Mouse (Mus musculus) kidney, embryonic 16.5 days (tissue): ENCODE data around the gene Gm13090. TPM values are rescaled to one million over a fixed set of nuclear protein-coding genes. Genes with fewer than 3 reads are reported as not detected.

Source experiments
- ATAC-seq: fragments of 200-750 bp; cut with Nextera tagmentation; 2 replicates; pipeline ENCODE4 v1.8.0; 2017; ENCODE audit warnings: moderate TSS enrichment; ENCODE audit not compliant: low FRiP score, low TSS enrichment
- H3K27ac ChIP-seq: fragments of 300-500 bp; sonication (generic); 2 replicates; pipeline ENCODE4 v1.5.1; 2014; ENCODE audit warnings: low read length
- H3K27me3 ChIP-seq: fragments of 300-500 bp; sonication (generic); 2 replicates; pipeline ENCODE4 v1.6.1; 2014; ENCODE audit warnings: low read length, control low read depth, mixed read lengths; ENCODE audit not compliant: insufficient read depth
- H3K36me3 ChIP-seq: fragments of 300-500 bp; sonication (generic); 2 replicates; pipeline ENCODE4 v1.6.1; 2014; ENCODE audit warnings: low read length, control low read depth, mixed read lengths; ENCODE audit not compliant: insufficient read depth
- H3K4me1 ChIP-seq: fragments of 300-500 bp; sonication (generic); 2 replicates; pipeline ENCODE4 v1.6.1; 2014; ENCODE audit warnings: low read length, control low read depth, mixed read lengths; ENCODE audit not compliant: insufficient read depth
- H3K4me2 ChIP-seq: fragments of 300-500 bp; sonication (generic); replicated peaks from 2 replicates; pipeline ENCODE4 v1.6.1; 2014; ENCODE audit warnings: low read depth, low read length
- H3K4me3 ChIP-seq: fragments of 300-500 bp; sonication (generic); 2 replicates; pipeline ENCODE4 v1.5.1; 2014; ENCODE audit warnings: mild to moderate bottlenecking, low read length
- H3K9ac ChIP-seq: fragments of 300-500 bp; sonication (generic); replicated peaks from 2 replicates; pipeline ENCODE4 v1.6.1; 2014; ENCODE audit warnings: low read length
- H3K9me3 ChIP-seq: fragments of 300-500 bp; sonication (generic); 2 replicates; pipeline ENCODE4 v1.6.1; 2016; ENCODE audit warnings: low read length, control low read depth
- WGBS: fragments of 180-500 bp; shearing (Covaris S2); extraction: QIAGEN DNeasy Blood & Tissue Kit; methylation state at CpG from one replicate; pipeline ENCODE4 v1.1.7; 2014; 5-methylcytosine and 5-hydroxymethylcytosine counted together
- polyA plus RNA-seq: library from polyadenylated mRNA; unstranded; fragments of >200 nt; fragmentation: Nextera tagmentation; extraction: Ambion mirVana; gene quantifications from 2 replicates; pipeline ENCODE4 v1.2.1, GENCODE M21; 2015

The Gm13090 gene
- polyA plus RNA-seq, 1 experiment from 2014 or later = not detected

GRCm38 (mm10) chr4:151130756-151131490 is 41.6 kb downstream of the Gm13090 start:
- no peak for ATAC-seq
- 55% methylated on average over 9 of the region's 9 CpGs for WGBS
- Histone ChIP-seq H3K4me2 (no peak overlapping the region), H3K27ac (peak overlapping the region; percentile 69), H3K36me3 (no peaks in the 10 kb centered on the region), H3K27me3 (peaks cover 5% of the 10 kb centered on the region), H3K4me1 (peaks cover 32% of the 10 kb centered on the region), H3K9ac (0 out of 2 replicates have a peak overlapping the region, but pooled peaks have one; percentile 22), H3K9me3 (no peaks in the 10 kb centered on the region), H3K4me3 (no peak overlapping the region)

- no peak overlapping the region for H3K4me2 ChIP-seq
- no peak overlapping the region for H3K27ac ChIP-seq
Measured at GRCm38 (mm10) chr4:151132493-151132892, 43.1 kb downstream of the Gm13090 start.

GRCm38 (mm10) chr4:151133760-151134159 is 44.4 kb downstream of the Gm13090 start:
- Histone ChIP-seq H3K4me1 (peaks cover 23% of the 10 kb centered on the region), H3K9ac (no peak overlapping the region), H3K36me3 (no peaks in the 10 kb centered on the region), H3K27me3 (peaks cover 5% of the 10 kb centered on the region), H3K4me3 (no peak overlapping the region), H3K27ac (no peak overlapping the region), H3K9me3 (no peaks in the 10 kb centered on the region), H3K4me2 (no peak overlapping the region)
- WGBS = 58% methylated on average over 4 of the region's 4 CpGs
- ATAC-seq = no peak

More at GRCm38 (mm10) chr4:151132493-151132892, 43.1 kb downstream of the Gm13090 start:
- H3K4me1 ChIP-seq = peaks cover 30% of the 10 kb centered on the region
- H3K9ac ChIP-seq = no peak overlapping the region
- H3K36me3 ChIP-seq = no peaks in the 10 kb centered on the region
- ATAC-seq = no peak
- 53% methylated on average over 9 of the region's 9 CpGs for WGBS
- H3K4me3 ChIP-seq = no peak overlapping the region
- peaks cover 5% of the 10 kb centered on the region for H3K27me3 ChIP-seq
- H3K9me3 ChIP-seq = no peaks in the 10 kb centered on the region

- Histone ChIP-seq H3K9ac (no peak overlapping the region), H3K4me1 (peaks cover 18% of the 10 kb centered on the region), H3K4me2 (no peak overlapping the region), H3K36me3 (no peaks in the 10 kb centered on the region), H3K27ac (no peak overlapping the region), H3K9me3 (no peaks in the 10 kb centered on the region), H3K4me3 (no peak overlapping the region), H3K27me3 (peaks cover 10% of the 10 kb centered on the region)
- no peak for ATAC-seq
- WGBS = 81% methylated on average over 8 of the region's 8 CpGs
Measured at GRCm38 (mm10) chr4:151135491-151135890, 46.1 kb downstream of the Gm13090 start.

- Histone ChIP-seq H3K27ac (no peak overlapping the region), H3K9ac (no peak overlapping the region), H3K4me3 (no peak overlapping the region), H3K27me3 (peaks cover 19% of the 10 kb centered on the region), H3K4me1 (peaks cover 15% of the 10 kb centered on the region), H3K4me2 (no peak overlapping the region), H3K36me3 (no peaks in the 10 kb centered on the region), H3K9me3 (no peaks in the 10 kb centered on the region)
- 51% methylated on average over 5 of the region's 5 CpGs for WGBS
- ATAC-seq = no peak
Measured at GRCm38 (mm10) chr4:151137701-151138100, 48.3 kb downstream of the Gm13090 start.

GRCm38 (mm10) chr4:151138135-151138534 is 48.8 kb downstream of the Gm13090 start:
- whole genome bisulfite sequencing = 31% methylated on average over 10 of the region's 10 CpGs
- no peak for ATAC-seq
- H3K27me3 ChIP-seq = peaks cover 19% of the 10 kb centered on the region
- no peak overlapping the region for H3K4me2 ChIP-seq
- no peak overlapping the region for H3K4me3 ChIP-seq
- H3K9ac ChIP-seq = no peak overlapping the region
- H3K9me3 ChIP-seq = no peaks in the 10 kb centered on the region
- H3K27ac ChIP-seq = no peak overlapping the region
- H3K36me3 ChIP-seq = no peaks in the 10 kb centered on the region
- H3K4me1 ChIP-seq = peaks cover 14% of the 10 kb centered on the region

GRCm38 (mm10) chr4:151138586-151138985 is 49.2 kb downstream of the Gm13090 start:
- Histone ChIP-seq H3K4me1 (peaks cover 14% of the 10 kb centered on the region), H3K9me3 (no peaks in the 10 kb centered on the region; the same call in 1 of the 2 replicates), H3K4me3 (no peak overlapping the region), H3K36me3 (no peaks in the 10 kb centered on the region), H3K27ac (no peak overlapping the region), H3K9ac (no peak overlapping the region), H3K27me3 (peaks cover 19% of the 10 kb centered on the region), H3K4me2 (no peak overlapping the region)
- 21% methylated on average over 2 of the region's 2 CpGs for WGBS
- no peak for ATAC-seq

GRCm38 (mm10) chr4:151139053-151139840 is 49.9 kb downstream of the Gm13090 start:
- peaks cover 6% of the 10 kb centered on the region for H3K9me3 ChIP-seq
- no peak overlapping the region; the same call in 1 of the 2 replicates for H3K4me3 ChIP-seq
- H3K27ac ChIP-seq = no peak overlapping the region
- peak overlapping the region; percentile 42 for H3K4me2 ChIP-seq
- H3K27me3 ChIP-seq = peaks cover 19% of the 10 kb centered on the region
- no peak overlapping the region for H3K9ac ChIP-seq
- H3K36me3 ChIP-seq = no peaks in the 10 kb centered on the region
- 0 out of 2 replicates have a peak, but pooled peaks have one; percentile 35 for ATAC-seq
- H3K4me1 ChIP-seq = peaks cover 14% of the 10 kb centered on the region
- 4% methylated on average over 20 of the region's 20 CpGs for WGBS

GRCm38 (mm10) chr4:151140368-151140982 is 51.1 kb downstream of the Gm13090 start:
- H3K4me2 ChIP-seq = no peak overlapping the region

More at GRCm38 (mm10) chr4:151140368-151140982, 51.1 kb downstream of the Gm13090 start:
- Histone ChIP-seq H3K9me3 (peaks cover 12% of the 10 kb centered on the region), H3K4me1 (peaks cover 14% of the 10 kb centered on the region), H3K27me3 (peaks cover 19% of the 10 kb centered on the region), H3K27ac (no peak overlapping the region), H3K36me3 (0 out of 2 replicates have a peak, but pooled peaks cover 6% of the 10 kb centered on the region), H3K4me3 (no peak overlapping the region), H3K9ac (no peak overlapping the region)
- ATAC-seq = no peak
- WGBS = 2% methylated on average over 20 of the region's 20 CpGs
